Mouse (Mus musculus) heart, embryonic 13.5 days (tissue): ENCODE results near the gene Spata2. TPM values are rescaled to one million over a fixed set of nuclear protein-coding genes. Genes with fewer than 3 reads are reported as not detected.

ENCODE experiments used
- ATAC-seq: fragments of 200-750 bp; cut with Nextera tagmentation; 2 replicates; pipeline ENCODE4 v1.8.0; 2017; ENCODE audit warnings: moderate TSS enrichment; ENCODE audit not compliant: insufficient number of reproducible peaks, low FRiP score, low TSS enrichment; ENCODE audit errors: extremely low read depth
- H3K27ac ChIP-seq: fragments of 300-500 bp; sonication (generic); replicated peaks from 2 replicates; pipeline ENCODE4 v1.5.1; 2015; ENCODE audit warnings: moderate library complexity, mild to moderate bottlenecking, inconsistent platforms
- H3K27me3 ChIP-seq: fragments of 300-500 bp; sonication (generic); replicated peaks from 2 replicates; pipeline ENCODE4 v1.6.1; 2015; ENCODE audit warnings: mild to moderate bottlenecking, inconsistent platforms
- H3K36me3 ChIP-seq: fragments of 300-500 bp; sonication (generic); 2 replicates; pipeline ENCODE4 v1.6.1; 2015; ENCODE audit warnings: mild to moderate bottlenecking, inconsistent platforms
- H3K4me1 ChIP-seq: fragments of 300-500 bp; sonication (generic); 2 replicates; pipeline ENCODE4 v1.6.1; 2015; ENCODE audit warnings: inconsistent platforms
- H3K4me2 ChIP-seq: fragments of 300-500 bp; sonication (generic); 2 replicates; pipeline ENCODE4 v1.6.1; 2015; ENCODE audit warnings: inconsistent platforms, mild to moderate bottlenecking, moderate library complexity
- H3K4me3 ChIP-seq: fragments of 300-500 bp; sonication (generic); 2 replicates; pipeline ENCODE4 v1.5.1; 2015; ENCODE audit warnings: moderate library complexity, mild to moderate bottlenecking, inconsistent platforms
- H3K9ac ChIP-seq: fragments of 300-500 bp; sonication (generic); 2 replicates; pipeline ENCODE4 v1.6.1; 2015; ENCODE audit warnings: inconsistent platforms, mild to moderate bottlenecking, moderate library complexity
- H3K9me3 ChIP-seq: fragments of 300-500 bp; sonication (generic); 2 replicates; pipeline ENCODE4 v1.6.1; 2016; ENCODE audit warnings: inconsistent platforms
- WGBS: fragments of 180-500 bp; shearing (Covaris S2); methylation state at CpG from one replicate; pipeline ENCODE4 v1.1.7; 2015; ENCODE audit warnings: mixed read lengths; 5-methylcytosine and 5-hydroxymethylcytosine counted together
- polyA plus RNA-seq: library from polyadenylated mRNA; unstranded; fragments of >200 nt; fragmentation: Nextera tagmentation; extraction: Ambion mirVana; gene quantifications from 2 replicates; pipeline ENCODE4 v1.2.1, GENCODE M21; 2015

The Spata2 gene
- polyA plus RNA-seq, 1 experiment from 2014 or later: 13.5 TPM

- ATAC-seq: peak; percentile 26; the same call in 1 of the 2 replicates
- H3K4me2 ChIP-seq: 0 out of 2 replicates have a peak overlapping the region, but pooled peaks have one; percentile 12
- H3K9ac ChIP-seq: peak overlapping the region; percentile 0
- H3K36me3 ChIP-seq: peaks cover 58% of the 10 kb centered on the region
- no peaks in the 10 kb centered on the region for H3K9me3 ChIP-seq
- peak overlapping the region; percentile 80 for H3K27ac ChIP-seq
- peaks cover 22% of the 10 kb centered on the region for H3K4me1 ChIP-seq
- no peaks in the 10 kb centered on the region for H3K27me3 ChIP-seq
- no peak overlapping the region for H3K4me3 ChIP-seq
- WGBS: 7% methylated on average over 7 of the region's 7 CpGs
Observed at GRCm38 (mm10) chr2:167476200-167476688, 16.4 kb downstream of the Spata2 start.

- 76% methylated on average over 5 of the region's 5 CpGs for WGBS
- no peak for ATAC-seq
- no peaks in the 10 kb centered on the region for H3K9me3 ChIP-seq
- H3K9ac ChIP-seq: no peak overlapping the region
- peaks cover 22% of the 10 kb centered on the region for H3K4me1 ChIP-seq
- peaks cover 59% of the 10 kb centered on the region for H3K36me3 ChIP-seq
- no peak overlapping the region for H3K4me3 ChIP-seq
- H3K4me2 ChIP-seq: no peak overlapping the region
- no peaks in the 10 kb centered on the region for H3K27me3 ChIP-seq
- H3K27ac ChIP-seq: peak overlapping the region; percentile 80
Observed at GRCm38 (mm10) chr2:167475596-167475995, 17.1 kb downstream of the Spata2 start.

- 84% methylated on average over 6 of the region's 6 CpGs for WGBS
- no peaks in the 10 kb centered on the region for H3K27me3 ChIP-seq
- H3K4me1 ChIP-seq: peaks cover 22% of the 10 kb centered on the region
- H3K4me2 ChIP-seq: no peak overlapping the region
- no peak overlapping the region for H3K4me3 ChIP-seq
- no peak overlapping the region for H3K9ac ChIP-seq
- H3K27ac ChIP-seq: no peak overlapping the region
- peaks cover 70% of the 10 kb centered on the region for H3K36me3 ChIP-seq
- ATAC-seq: no peak
- H3K9me3 ChIP-seq: no peaks in the 10 kb centered on the region
Observed at GRCm38 (mm10) chr2:167474218-167474617, 18.5 kb downstream of the Spata2 start.

- no peak overlapping the region for H3K27ac ChIP-seq
- no peaks in the 10 kb centered on the region for H3K9me3 ChIP-seq
- peaks cover 13% of the 10 kb centered on the region for H3K4me1 ChIP-seq
- H3K9ac ChIP-seq: no peak overlapping the region
- WGBS: 84% methylated on average over 6 of the region's 6 CpGs
- H3K36me3 ChIP-seq: peaks cover 89% of the 10 kb centered on the region
- H3K27me3 ChIP-seq: no peaks in the 10 kb centered on the region
- ATAC-seq: no peak
- H3K4me3 ChIP-seq: no peak overlapping the region
- no peak overlapping the region for H3K4me2 ChIP-seq
Observed at GRCm38 (mm10) chr2:167471585-167471984, 21.1 kb downstream of the Spata2 start.

GRCm38 (mm10) chr2:167470611-167471010 is 22.1 kb downstream of the Spata2 start:
- no peak for ATAC-seq
- peaks cover 98% of the 10 kb centered on the region for H3K36me3 ChIP-seq
- WGBS: 86% methylated on average over 3 of the region's 3 CpGs
- H3K4me1 ChIP-seq: peaks cover 3% of the 10 kb centered on the region
- H3K9ac ChIP-seq: no peak overlapping the region
- no peak overlapping the region for H3K4me2 ChIP-seq
- H3K4me3 ChIP-seq: no peak overlapping the region
- no peak overlapping the region for H3K27ac ChIP-seq
- no peaks in the 10 kb centered on the region for H3K9me3 ChIP-seq
- H3K27me3 ChIP-seq: no peaks in the 10 kb centered on the region

- H3K36me3 ChIP-seq: peaks cover 92% of the 10 kb centered on the region
- no peak overlapping the region for H3K4me3 ChIP-seq
- no peaks in the 10 kb centered on the region for H3K27me3 ChIP-seq
- no peak for ATAC-seq
- no peak overlapping the region for H3K27ac ChIP-seq
- H3K4me1 ChIP-seq: no peaks in the 10 kb centered on the region
- H3K9ac ChIP-seq: no peak overlapping the region
- 74% methylated on average over 6 of the region's 6 CpGs for WGBS
- H3K9me3 ChIP-seq: no peaks in the 10 kb centered on the region
- no peak overlapping the region for H3K4me2 ChIP-seq
Observed at GRCm38 (mm10) chr2:167468444-167468843, 24.2 kb downstream of the Spata2 start.

- ATAC-seq: no peak
- no peak overlapping the region for H3K9ac ChIP-seq
- H3K4me3 ChIP-seq: no peak overlapping the region
- peaks cover 80% of the 10 kb centered on the region for H3K36me3 ChIP-seq
- H3K9me3 ChIP-seq: no peaks in the 10 kb centered on the region
- WGBS: 72% methylated on average over 5 of the region's 5 CpGs
- no peak overlapping the region for H3K4me2 ChIP-seq
- H3K27ac ChIP-seq: no peak overlapping the region
- 0 out of 2 replicates have a peak, but pooled peaks cover 3% of the 10 kb centered on the region for H3K4me1 ChIP-seq
- H3K27me3 ChIP-seq: no peaks in the 10 kb centered on the region
Observed at GRCm38 (mm10) chr2:167467214-167467613, 25.5 kb downstream of the Spata2 start.

GRCm38 (mm10) chr2:167465951-167466350 is 26.7 kb downstream of the Spata2 start:
- no peak for ATAC-seq
- H3K27me3 ChIP-seq: no peaks in the 10 kb centered on the region
- no peak overlapping the region for H3K4me2 ChIP-seq
- WGBS: 84% methylated on average over 3 of the region's 3 CpGs
- 0 out of 2 replicates have a peak, but pooled peaks cover 3% of the 10 kb centered on the region for H3K4me1 ChIP-seq
- H3K9ac ChIP-seq: no peak overlapping the region
- no peak overlapping the region for H3K27ac ChIP-seq
- H3K36me3 ChIP-seq: peaks cover 79% of the 10 kb centered on the region
- no peaks in the 10 kb centered on the region for H3K9me3 ChIP-seq
- no peak overlapping the region for H3K4me3 ChIP-seq

GRCm38 (mm10) chr2:167463802-167464201 is 28.9 kb downstream of the Spata2 start:
- no peak overlapping the region for H3K9ac ChIP-seq
- no peak for ATAC-seq
- WGBS: 93% methylated on average over 5 of the region's 5 CpGs
- no peak overlapping the region for H3K4me2 ChIP-seq
- no peak overlapping the region for H3K27ac ChIP-seq
- no peak overlapping the region for H3K4me3 ChIP-seq
- no peaks in the 10 kb centered on the region for H3K9me3 ChIP-seq
- peaks cover 79% of the 10 kb centered on the region for H3K36me3 ChIP-seq
- H3K27me3 ChIP-seq: no peaks in the 10 kb centered on the region
- H3K4me1 ChIP-seq: 0 out of 2 replicates have a peak, but pooled peaks cover 3% of the 10 kb centered on the region

GRCm38 (mm10) chr2:167462954-167463353 is 29.7 kb downstream of the Spata2 start:
- no peak; the same call in 1 of the 2 replicates for ATAC-seq
- H3K9ac ChIP-seq: no peak overlapping the region
- H3K27ac ChIP-seq: no peak overlapping the region
- H3K9me3 ChIP-seq: no peaks in the 10 kb centered on the region
- 0 out of 2 replicates have a peak, but pooled peaks cover 3% of the 10 kb centered on the region for H3K4me1 ChIP-seq
- WGBS: 44% methylated on average over 6 of the region's 6 CpGs
- peaks cover 79% of the 10 kb centered on the region for H3K36me3 ChIP-seq
- no peaks in the 10 kb centered on the region for H3K27me3 ChIP-seq
- H3K4me3 ChIP-seq: no peak overlapping the region
- H3K4me2 ChIP-seq: no peak overlapping the region

GRCm38 (mm10) chr2:167459071-167459865 is 33.4 kb downstream of the Spata2 start:
- H3K27me3 ChIP-seq: no peaks in the 10 kb centered on the region
- H3K36me3 ChIP-seq: peaks cover 79% of the 10 kb centered on the region
- no peak for ATAC-seq
- H3K4me1 ChIP-seq: 0 out of 2 replicates have a peak, but pooled peaks cover 3% of the 10 kb centered on the region
- no peak overlapping the region for H3K9ac ChIP-seq
- 91% methylated on average over 6 of the region's 6 CpGs for WGBS
- no peaks in the 10 kb centered on the region for H3K9me3 ChIP-seq
- H3K4me3 ChIP-seq: no peak overlapping the region
- peak overlapping the region; percentile 8; the same call in 1 of the 2 replicates for H3K4me2 ChIP-seq
- no peak overlapping the region for H3K27ac ChIP-seq
